Mouse (Mus musculus) lung, postnatal 25 days (tissue): ENCODE measurements at regions not wholly inside any gene's neighbourhood (a gene's known extent, or its start where the extent isn't known, plus 50 kb on each side); places are given as distances from the start of the nearest gene placed in this dataset.

Experiments
- DNase-seq: peaks from one replicate; pipeline ENCODE4 v3.0.0; 2022; ENCODE audit warnings: low spot score

GRCm38 (mm10) chr2:115318551-115318950 lies 263.0 kb upstream of the BC052040 start:
- DNase-seq: no peak

GRCm38 (mm10) chr2:115322582-115322981 lies 258.9 kb upstream of the BC052040 start:
- DNase-seq: no peak

GRCm38 (mm10) chr2:115326526-115326925 lies 255.0 kb upstream of the BC052040 start:
- no peak for DNase-seq

GRCm38 (mm10) chr2:115338178-115338577 lies 243.3 kb upstream of the BC052040 start:
- DNase-seq: no peak

- no peak for DNase-seq
Measured at GRCm38 (mm10) chr2:115339034-115339433, 242.5 kb upstream of the BC052040 start.

- DNase-seq: no peak
Measured at GRCm38 (mm10) chr2:115342360-115342759, 239.2 kb upstream of the BC052040 start.

GRCm38 (mm10) chr2:115346551-115346950 lies 235.0 kb upstream of the BC052040 start:
- no peak for DNase-seq

- no peak for DNase-seq
Measured at GRCm38 (mm10) chr2:115348263-115348662, 233.3 kb upstream of the BC052040 start.

GRCm38 (mm10) chr2:115371072-115371471 lies 210.4 kb upstream of the BC052040 start:
- DNase-seq: no peak

GRCm38 (mm10) chr2:115375336-115375735 lies 206.2 kb upstream of the BC052040 start:
- DNase-seq: no peak

- DNase-seq: no peak
Measured at GRCm38 (mm10) chr2:115384414-115385180, 196.9 kb upstream of the BC052040 start.

- DNase-seq: peak; percentile 32
Measured at GRCm38 (mm10) chr2:115385207-115386168, 196.0 kb upstream of the BC052040 start.

GRCm38 (mm10) chr2:115391575-115391974 lies 189.9 kb upstream of the BC052040 start:
- DNase-seq: peak; percentile 13

GRCm38 (mm10) chr2:115392082-115392762 lies 189.3 kb upstream of the BC052040 start:
- no peak for DNase-seq

GRCm38 (mm10) chr2:115394091-115394490 lies 187.4 kb upstream of the BC052040 start:
- DNase-seq: no peak

- no peak for DNase-seq
Measured at GRCm38 (mm10) chr2:115398550-115398949, 183.0 kb upstream of the BC052040 start.

- DNase-seq: no peak
Measured at GRCm38 (mm10) chr2:115399107-115399740, 182.3 kb upstream of the BC052040 start.

- no peak for DNase-seq
Measured at GRCm38 (mm10) chr2:115399987-115400550, 181.4 kb upstream of the BC052040 start.

GRCm38 (mm10) chr2:115402246-115402645 lies 179.3 kb upstream of the BC052040 start:
- DNase-seq: no peak

- no peak for DNase-seq
Measured at GRCm38 (mm10) chr2:115432476-115432875, 149.0 kb upstream of the BC052040 start.

- no peak for DNase-seq
Measured at GRCm38 (mm10) chr2:115441100-115441499, 140.4 kb upstream of the BC052040 start.
